Mouse (Mus musculus): ENCODE data around the gene Tigd3.
A peak's percentile ranks its signal among the peaks of the same experiment; 100 is the strongest.

DNA sequence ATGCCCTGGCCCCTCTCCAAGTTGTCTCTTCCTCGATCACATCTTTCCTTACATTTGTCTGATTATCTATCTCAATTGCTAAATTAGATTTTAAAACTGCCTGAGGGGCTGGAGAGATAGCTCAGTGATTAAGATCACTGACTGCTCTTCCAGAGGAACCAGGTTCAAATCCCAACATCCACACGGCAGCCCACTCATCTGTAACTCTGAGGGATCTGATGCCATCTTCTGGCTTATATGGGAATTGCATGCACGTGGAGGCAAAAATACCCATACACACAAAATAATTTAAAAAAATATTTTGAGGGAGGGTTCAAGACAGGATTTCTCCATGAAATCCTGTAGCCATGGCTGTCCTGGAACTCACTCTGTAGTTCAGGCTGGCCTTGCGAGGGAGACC, 8.1 kb downstream of the Tigd3 start:
- TF ChIP-seq CTCF (IDR thresholded peaks at IDR 0.05; ENCODE audit: control insufficient read depth, insufficient read depth, insufficient read length): peak; percentile 7
- no peak for TF ChIP-seq MYOG (IDR thresholded peaks at IDR 0.05; ENCODE audit: control insufficient read depth, extremely low read depth, insufficient read length)
- TF ChIP-seq USF1 (IDR thresholded peaks at IDR 0.05; ENCODE audit: low read depth): no peak
- no peak for TF ChIP-seq MAX (IDR thresholded peaks at IDR 0.05)

Data from C2C12 (cell line).